Mouse (Mus musculus) MEL (cell line): ENCODE measurements around the gene Ccdc91. TPM values are rescaled to one million over a fixed set of nuclear protein-coding genes. Genes with fewer than 3 reads are reported as not detected.

Experiments
- DNase-seq: peaks from one replicate; pipeline ENCODE4 v3.0.0; 2011; ENCODE audit warnings: low read depth, low spot score
- H3K27ac ChIP-seq: 2 replicates; pipeline ENCODE4 v1.5.1; 2012; ENCODE audit warnings: low read depth, mild to moderate bottlenecking, control low read depth, low read length, moderate library complexity; ENCODE audit not compliant: control insufficient read depth
- H3K27me3 ChIP-seq, 2 experiments: fragments of 150-350 bp in 1 of 2; sonication (generic) in 1 of 2; 2 replicates each; pipeline ENCODE4 v1.6.1; 2012; ENCODE audit warnings: low read length in 2 of 2, mild to moderate bottlenecking in 2 of 2, improper control_type of control experiment in 1 of 2, moderate library complexity in 1 of 2; ENCODE audit not compliant: insufficient read depth in 2 of 2, control insufficient read depth in 1 of 2
- H3K36me3 ChIP-seq, 2 experiments: 2 replicates each; pipeline ENCODE4 v1.6.1; 2012 to 2014; ENCODE audit warnings: low read length in 2 of 2, improper control_type of control experiment in 1 of 2, inconsistent platforms in 1 of 2, mild to moderate bottlenecking in 1 of 2; ENCODE audit not compliant: insufficient read depth in 2 of 2, control insufficient read depth in 1 of 2
- H3K4me1 ChIP-seq, 2 experiments: fragments of 150-350 bp in 1 of 2; sonication (generic) in 1 of 2; 2 replicates each; pipeline ENCODE4 v1.6.1; 2012; ENCODE audit warnings: low read length in 2 of 2, improper control_type of control experiment in 1 of 2, mild to moderate bottlenecking in 1 of 2; ENCODE audit not compliant: insufficient read depth in 2 of 2, control insufficient read depth in 1 of 2
- H3K4me3 ChIP-seq, 2 experiments: fragments of 150-350 bp in 1 of 2; sonication (generic) in 1 of 2; 2 replicates each; pipeline ENCODE4 v1.5.1; 2012; ENCODE audit warnings: low read depth in 2 of 2, low read length in 2 of 2, mild to moderate bottlenecking in 2 of 2, moderate library complexity in 2 of 2, control low read depth in 1 of 2, improper control_type of control experiment in 1 of 2; ENCODE audit not compliant: control insufficient read depth in 1 of 2, insufficient read depth in 1 of 2
- H3K79me2 ChIP-seq: 2 replicates; pipeline ENCODE4 v1.6.1; 2012; ENCODE audit warnings: mild to moderate bottlenecking, low read length, moderate library complexity; ENCODE audit not compliant: control insufficient read depth, poor library complexity, insufficient read depth
- H3K9ac ChIP-seq: 2 replicates; pipeline ENCODE4 v1.6.1; 2012; ENCODE audit warnings: low read depth, mild to moderate bottlenecking, control low read depth, low read length, moderate library complexity; ENCODE audit not compliant: control insufficient read depth, poor library complexity, severe bottlenecking
- H3K9me3 ChIP-seq: fragments of 150-350 bp; sonication (generic); replicated peaks from 2 replicates; pipeline ENCODE4 v1.6.1; 2012; ENCODE audit warnings: mild to moderate bottlenecking, low read length, improper control_type of control experiment, moderate library complexity; ENCODE audit not compliant: insufficient read depth
- CHD1 ChIP-seq: IDR thresholded peaks from 2 replicates; pipeline ENCODE4 v1.6.1; 2012; ENCODE audit warnings: low read depth, mild to moderate bottlenecking, inconsistent platforms, low read length, improper control_type of control experiment
- CHD2 ChIP-seq: IDR thresholded peaks from 2 replicates; pipeline ENCODE4 v1.6.1; 2011; ENCODE audit warnings: low read length, improper control_type of control experiment
- E2F4 ChIP-seq: IDR thresholded peaks from 2 replicates; pipeline ENCODE4 v1.6.1; 2011; ENCODE audit warnings: low read depth, low read length, improper control_type of control experiment, borderline replicate concordance
- ELF1 ChIP-seq: IDR thresholded peaks from 2 replicates; pipeline ENCODE4 v1.6.1; 2014; ENCODE audit warnings: low read depth, mild to moderate bottlenecking, inconsistent platforms, low read length, improper control_type of control experiment, moderate library complexity
- EP300 ChIP-seq, 2 experiments: IDR thresholded peaks; 2 replicates each; pipeline ENCODE4 v1.6.1; 2011; ENCODE audit warnings: improper control_type of control experiment in 2 of 2, low read length in 2 of 2, low read depth in 1 of 2, mild to moderate bottlenecking in 1 of 2
- ETS1 ChIP-seq: IDR thresholded peaks from 2 replicates; pipeline ENCODE4 v1.6.1; 2012; ENCODE audit warnings: low read depth, mild to moderate bottlenecking, inconsistent platforms, low read length, improper control_type of control experiment, moderate library complexity
- JUND ChIP-seq: IDR thresholded peaks from 2 replicates; pipeline ENCODE4 v1.6.1; 2011; ENCODE audit warnings: low read depth, mild to moderate bottlenecking, improper control_type of control experiment, low read length
- MAFK ChIP-seq: IDR thresholded peaks from 2 replicates; pipeline ENCODE4 v1.6.1; 2011; ENCODE audit warnings: low read depth, mild to moderate bottlenecking, low read length, improper control_type of control experiment, borderline replicate concordance
- POLR2A ChIP-seq, 2 experiments: IDR thresholded peaks; 2 replicates each; pipeline ENCODE4 v1.6.1; 2011 to 2012; ENCODE audit warnings: low read length in 2 of 2, mild to moderate bottlenecking in 2 of 2, control low read depth in 1 of 2, improper control_type of control experiment in 1 of 2, low read depth in 1 of 2, moderate library complexity in 1 of 2; ENCODE audit not compliant: control insufficient read depth in 1 of 2, insufficient read depth in 1 of 2, poor library complexity in 1 of 2
- POLR2AphosphoS2 ChIP-seq: IDR thresholded peaks from 2 replicates; pipeline ENCODE4 v1.6.1; 2011; ENCODE audit warnings: low read length, improper control_type of control experiment
- RAD21 ChIP-seq: IDR thresholded peaks from 2 replicates; pipeline ENCODE4 v1.6.1; 2011; ENCODE audit warnings: mild to moderate bottlenecking, low read depth, low read length, improper control_type of control experiment
- TBP ChIP-seq: IDR thresholded peaks from 2 replicates; pipeline ENCODE4 v1.8.0; 2011; ENCODE audit warnings: low read depth, low read length, improper control_type of control experiment
- TCF12 ChIP-seq: IDR thresholded peaks from 2 replicates; pipeline ENCODE4 v1.6.1; 2014; ENCODE audit warnings: low read depth, mild to moderate bottlenecking, inconsistent platforms, low read length, improper control_type of control experiment, moderate library complexity
- UBTF ChIP-seq: IDR thresholded peaks from 2 replicates; pipeline ENCODE4 v1.6.1; 2012; ENCODE audit warnings: low read depth, mild to moderate bottlenecking, inconsistent platforms, low read length, improper control_type of control experiment, moderate library complexity, borderline replicate concordance; ENCODE audit not compliant: insufficient read depth
- USF2 ChIP-seq, 2 experiments: IDR thresholded peaks; 2 replicates each; pipeline ENCODE4 v1.6.1; 2011 to 2012; ENCODE audit warnings: improper control_type of control experiment in 2 of 2, low read length in 2 of 2, borderline replicate concordance in 1 of 2, inconsistent platforms in 1 of 2, low read depth in 1 of 2, mild to moderate bottlenecking in 1 of 2; ENCODE audit not compliant: insufficient read depth in 1 of 2
- ZC3H11A ChIP-seq: IDR thresholded peaks from 2 replicates; pipeline ENCODE4 v1.6.1; 2012; ENCODE audit warnings: low read depth, mild to moderate bottlenecking, inconsistent platforms, low read length, improper control_type of control experiment
- ZMIZ1 ChIP-seq: IDR thresholded peaks from 2 replicates; pipeline ENCODE4 v1.6.1; 2012; ENCODE audit warnings: low read depth, mild to moderate bottlenecking, inconsistent platforms, low read length, improper control_type of control experiment, moderate library complexity
- polyA plus RNA-seq, 2 experiments: library from polyadenylated mRNA; stranded (reverse) in 1 of 2; unstranded in 1 of 2; fragments of >175 nt in 1 of 2; fragments of >200 nt in 1 of 2; gene quantifications; 2 replicates each; pipeline versions ENCODE4 v1.2.1 to v1.2.4; 2012; ENCODE audit warnings: low replicate concordance in 2 of 2, low read depth in 1 of 2; ENCODE audit not compliant: insufficient read length in 2 of 2, insufficient read depth in 1 of 2, missing spikeins in 1 of 2
- total RNA-seq: library from RNA; depleted of rRNA; stranded (reverse); fragments of 300-350 nt; gene quantifications from 2 replicates; pipeline ENCODE4 v1.2.3, GENCODE M21; 2012; rRNA removed

Gene Ccdc91
- total RNA-seq, result not detected in 2 replicates
- not detected for polyA plus RNA-seq

- H3K27me3 ChIP-seq, result no peaks in the 10 kb centered on the region
- H3K9me3 ChIP-seq, result no peaks in the 10 kb centered on the region
- H3K79me2 ChIP-seq, result no peaks in the 10 kb centered on the region
- DNase-seq, result no peak
- TF ChIP-seq RAD21 (no peak), POLR2A (IDR thresholded peaks at IDR 0.05; ENCODE audit: control insufficient read depth in 1 of 2, insufficient read depth in 1 of 2, low read depth in 1 of 2, low read length in 2 of 2, poor library complexity in 1 of 2) (0 out of 4 replicates have a peak, but pooled peaks of 1 of the 2 experiments have one; percentile 12)
- TF ChIP-seq, all 39 proteins: peak for 1
- H3K36me3 ChIP-seq, result no peaks in the 10 kb centered on the region
- H3K9ac ChIP-seq, result no peak within 1 kb of the TSS
- H3K27ac ChIP-seq, result no peak within 1 kb of the TSS
- H3K4me3 ChIP-seq, result no peak within 1 kb of the TSS
- H3K4me1 ChIP-seq, result no peaks in the 10 kb centered on the region
Observed at GRCm38 (mm10) chr6:147475727-147476613, at the start of gene Ccdc91. Ccdc91 (plus strand) TSS chr6:147475828.

GRCm38 (mm10) chr6:147426927-147427487 lies 48.6 kb upstream of the Ccdc91 start:
- Histone ChIP-seq H3K79me2 (no peaks in the 10 kb centered on the region), H3K4me3 (no peak overlapping the region), H3K27ac (no peak overlapping the region), H3K27me3 (no peaks in the 10 kb centered on the region), H3K36me3 (no peaks in the 10 kb centered on the region)
- TF ChIP-seq POLR2AphosphoS2 (no peak), MAFK (no peak), ZC3H11A (no peak), EP300 (IDR thresholded peaks at IDR 0.05; ENCODE audit: low read depth in 1 of 2, low read length in 2 of 2) (no peak), TBP (no peak), ZMIZ1 (no peak), E2F4 (no peak), JUND (no peak), CHD2 (no peak), CHD1 (no peak), ELF1 (no peak), ETS1 (no peak), USF2 (IDR thresholded peaks at IDR 0.05; ENCODE audit: borderline replicate concordance in 1 of 2, insufficient read depth in 1 of 2, low read depth in 1 of 2, low read length in 2 of 2) (no peak), TCF12 (no peak), UBTF (no peak)
- TF ChIP-seq, all 39 proteins: peak for 0
- DNase-seq, result no peak
- Histone ChIP-seq H3K9me3 (no peaks in the 10 kb centered on the region), H3K4me1 (no peaks in the 10 kb centered on the region), H3K9ac (no peak overlapping the region)
